Mouse (Mus musculus) stomach, postnatal 0 days (tissue): ENCODE results near the gene Otop3.

Experiments used
- CTCF ChIP-seq: IDR thresholded peaks from 2 replicates; pipeline ENCODE4 v1.5.1; 2016; ENCODE audit warnings: antibody characterized with exemption, low read depth, mild to moderate bottlenecking, moderate library complexity
- EP300 ChIP-seq: optimal IDR thresholded peaks from 2 replicates; pipeline ENCODE3; 2016; ENCODE audit warnings: antibody characterized with exemption

GRCm38 (mm10) chr11:115289885-115290284, 44.6 kb upstream of the Otop3 start:
- TF ChIP-seq CTCF (no peak), EP300 (no peak)
